Mouse (Mus musculus) right cerebral cortex, postnatal 14 days (tissue): Measurements from ENCODE around the gene Dnm3.

ENCODE experiments used
- DNase-seq: peaks from one replicate; pipeline ENCODE4 v3.0.0; 2022

Gene Dnm3

GRCm38 (mm10) chr1:162153118-162153517, 324.7 kb downstream of the Dnm3 start:
- no peak for DNase-seq

- no peak for DNase-seq
Measured at GRCm38 (mm10) chr1:162149730-162150129, 328.1 kb downstream of the Dnm3 start.

- DNase-seq = no peak
Measured at GRCm38 (mm10) chr1:162147554-162147953, 330.3 kb downstream of the Dnm3 start.

DNA sequence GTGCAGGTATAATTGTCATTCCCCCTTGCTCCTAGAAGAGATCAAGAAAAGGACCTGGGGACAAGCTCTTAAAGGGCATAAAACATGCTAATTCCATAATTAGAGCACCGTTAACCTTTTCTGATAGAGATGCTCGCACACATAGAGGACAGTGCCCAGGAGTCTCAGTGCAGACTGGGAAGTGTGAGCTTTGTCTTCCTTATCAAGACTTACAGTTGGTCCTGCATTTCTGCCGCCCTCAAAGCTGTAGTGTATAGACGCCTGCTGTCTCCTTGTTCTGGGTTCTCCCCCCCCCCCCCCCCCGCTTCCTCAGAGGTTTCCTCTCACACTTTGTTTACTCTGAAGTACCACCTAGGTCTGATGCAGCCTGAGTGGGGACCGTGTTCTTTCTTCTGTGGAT, 332.1 kb downstream of the Dnm3 start:
- DNase-seq = no peak

- DNase-seq = no peak
Measured at GRCm38 (mm10) chr1:162144992-162145391, 332.8 kb downstream of the Dnm3 start.

DNA sequence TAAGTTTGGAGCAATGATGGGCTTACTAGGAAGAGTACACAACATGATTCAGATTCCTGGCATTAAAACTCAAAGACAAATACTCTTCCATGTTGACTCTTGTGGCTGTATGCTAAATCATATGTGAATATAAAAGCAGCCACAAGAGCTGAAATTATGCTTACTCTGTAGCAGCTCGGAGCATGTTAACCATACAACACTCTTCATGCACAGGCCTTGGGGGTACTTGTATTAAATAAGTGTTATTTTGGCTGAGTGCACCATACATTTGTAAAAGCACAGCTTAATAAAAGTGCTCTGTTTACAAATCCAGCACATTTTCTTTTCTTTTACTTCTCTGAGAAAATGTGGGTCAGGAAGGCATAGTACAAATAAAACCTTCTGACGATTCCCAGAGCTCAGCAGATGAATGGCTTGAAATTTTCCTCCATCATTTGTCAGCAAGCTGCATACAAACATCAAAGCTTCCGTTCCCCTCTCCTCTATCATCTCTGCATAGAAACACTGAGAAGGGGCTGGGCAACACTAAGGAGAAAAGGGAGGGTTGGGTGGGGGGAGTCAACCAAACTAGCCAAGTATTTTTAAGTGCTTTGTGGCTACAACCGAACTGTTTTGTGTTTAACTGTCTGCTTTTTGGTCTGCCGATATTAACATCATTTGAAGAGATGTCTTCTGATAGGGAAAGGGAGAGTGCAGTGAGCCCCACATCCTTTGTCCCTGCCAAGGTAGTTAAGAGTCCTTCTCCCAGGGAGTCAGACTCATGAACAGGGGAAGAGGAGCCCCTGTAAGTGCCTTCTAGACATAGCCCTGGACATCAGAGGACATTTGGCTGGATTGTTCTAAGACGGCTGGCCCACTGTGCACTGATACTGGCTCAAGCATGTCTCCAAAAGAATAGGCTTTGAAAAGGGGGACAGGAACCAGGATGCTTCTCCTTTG, 333.6 kb downstream of the Dnm3 start:
- no peak for DNase-seq

- no peak for DNase-seq
Measured at GRCm38 (mm10) chr1:162142285-162142684, 335.5 kb downstream of the Dnm3 start.

GRCm38 (mm10) chr1:162136328-162136727, 341.5 kb downstream of the Dnm3 start:
- DNase-seq = no peak

DNA sequence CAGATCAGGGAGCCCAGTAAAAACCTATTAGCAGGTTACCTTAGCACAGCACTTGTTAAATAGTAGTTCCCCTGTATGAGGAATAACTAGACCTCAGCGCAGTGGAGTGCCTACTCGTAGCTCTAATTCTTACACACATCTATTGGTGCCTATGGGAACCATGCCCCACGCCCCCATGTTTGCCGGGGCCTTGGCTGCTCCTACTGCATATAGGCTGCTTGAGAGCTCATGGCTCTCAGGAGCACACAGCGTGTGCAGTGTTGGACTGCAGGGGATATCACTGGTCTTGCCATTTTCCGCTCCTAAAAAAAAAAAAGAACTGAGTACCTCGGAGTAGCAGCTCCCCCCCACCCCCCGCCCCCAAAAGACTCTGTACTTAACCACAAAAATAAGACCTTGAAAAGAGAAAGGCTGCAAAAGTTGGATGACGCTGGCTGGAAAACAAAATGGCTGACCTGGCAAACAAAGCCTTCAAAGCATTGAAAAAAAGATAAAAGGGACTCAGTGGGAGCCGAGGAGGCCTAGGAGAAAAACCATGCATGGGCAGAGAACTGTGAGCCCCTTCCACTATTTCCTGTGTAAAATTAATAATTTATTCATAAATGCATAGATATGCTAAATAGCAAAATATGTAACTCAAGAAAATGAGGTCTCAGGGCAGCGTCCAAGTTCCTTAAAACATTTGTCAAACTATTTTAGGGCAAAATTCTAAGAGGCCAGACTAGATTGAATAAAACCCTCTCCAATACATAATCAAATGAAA, 342.2 kb downstream of the Dnm3 start:
- DNase-seq = no peak

DNA sequence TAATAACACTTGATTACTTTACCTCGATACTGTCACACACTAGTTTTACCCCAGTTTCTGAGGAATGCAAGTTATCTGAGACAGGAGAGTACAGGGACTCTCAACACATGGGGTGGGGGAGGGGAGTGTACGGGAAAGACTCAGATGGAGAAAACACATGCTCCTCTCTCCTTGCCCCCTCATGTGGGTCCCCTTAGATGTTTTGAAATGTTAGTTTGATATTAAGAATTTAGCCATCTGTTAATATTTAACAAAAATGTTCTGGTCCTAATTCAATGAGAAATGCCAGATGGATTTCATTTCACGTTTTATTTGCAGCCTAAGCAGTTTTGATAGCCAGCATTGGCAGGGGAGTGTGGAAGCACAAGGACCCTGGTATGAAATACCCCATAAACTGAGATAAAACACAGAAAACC, 343.2 kb downstream of the Dnm3 start:
- DNase-seq = no peak

- DNase-seq = no peak
Measured at GRCm38 (mm10) chr1:162132908-162133641, 344.8 kb downstream of the Dnm3 start.

DNA sequence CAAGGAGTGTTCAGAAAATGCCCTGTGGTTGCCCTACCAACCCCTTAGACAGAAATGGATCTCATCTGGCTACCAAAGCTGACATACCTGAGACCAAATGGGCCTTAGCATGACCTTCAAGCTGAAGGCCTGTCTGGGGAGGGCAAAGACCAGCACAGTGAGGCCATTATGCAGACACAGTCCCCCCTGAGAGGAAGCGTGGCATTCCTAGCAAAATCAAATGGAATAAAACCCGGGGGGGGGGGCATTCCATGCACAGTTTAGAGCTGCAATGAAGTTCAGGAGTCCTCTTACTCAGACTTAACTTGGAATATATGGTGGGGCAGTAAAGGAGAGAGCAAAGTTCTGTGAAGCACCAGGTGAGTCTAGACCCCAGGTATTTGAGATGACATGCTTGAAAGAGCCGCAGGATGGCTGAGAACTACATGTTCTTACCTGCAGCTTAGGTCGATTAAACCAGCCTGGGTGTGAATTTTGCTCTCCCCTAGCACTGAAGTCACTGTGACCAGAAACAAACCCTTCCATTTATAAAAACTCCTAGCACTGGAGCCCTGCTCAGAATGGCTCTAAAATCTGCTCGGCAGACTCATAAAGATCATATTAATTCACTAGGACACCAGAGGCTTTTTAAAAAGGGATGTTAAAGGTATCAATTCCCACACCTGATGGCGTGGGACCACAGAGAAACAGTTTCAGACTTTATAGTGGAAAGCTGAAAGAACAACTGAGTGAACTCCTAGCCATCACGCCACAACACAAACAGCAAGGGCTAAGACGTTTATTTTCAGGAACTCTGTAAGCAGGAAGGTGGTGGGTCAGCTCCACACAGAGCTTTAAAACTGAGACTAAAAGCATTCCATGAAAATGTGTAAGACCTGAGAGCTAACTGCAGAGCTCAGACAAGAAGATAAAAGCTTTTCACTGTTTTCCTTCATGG, 350.7 kb downstream of the Dnm3 start:
- DNase-seq = no peak

DNA sequence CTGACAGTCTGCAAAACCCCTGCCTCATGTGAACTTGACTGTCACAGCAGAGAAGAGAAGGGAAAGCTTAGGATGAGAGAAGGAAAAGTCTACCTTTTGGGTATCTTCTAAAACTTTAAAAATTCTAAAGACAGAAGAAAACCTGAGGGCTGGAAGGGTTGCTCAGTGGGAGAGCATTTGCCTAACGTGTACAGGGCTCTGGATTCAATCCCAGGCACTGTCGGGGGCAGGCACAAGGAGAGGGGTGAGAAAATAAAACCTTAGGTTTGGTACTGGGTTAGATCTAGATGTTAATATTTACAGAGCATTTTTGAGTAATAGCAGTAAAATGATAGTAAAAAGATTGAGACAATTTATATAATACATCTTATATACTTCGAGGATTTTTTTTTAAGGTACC, 353.4 kb downstream of the Dnm3 start:
- no peak for DNase-seq

- no peak for DNase-seq
Measured at GRCm38 (mm10) chr1:162121441-162122200, 356.2 kb downstream of the Dnm3 start.

DNA sequence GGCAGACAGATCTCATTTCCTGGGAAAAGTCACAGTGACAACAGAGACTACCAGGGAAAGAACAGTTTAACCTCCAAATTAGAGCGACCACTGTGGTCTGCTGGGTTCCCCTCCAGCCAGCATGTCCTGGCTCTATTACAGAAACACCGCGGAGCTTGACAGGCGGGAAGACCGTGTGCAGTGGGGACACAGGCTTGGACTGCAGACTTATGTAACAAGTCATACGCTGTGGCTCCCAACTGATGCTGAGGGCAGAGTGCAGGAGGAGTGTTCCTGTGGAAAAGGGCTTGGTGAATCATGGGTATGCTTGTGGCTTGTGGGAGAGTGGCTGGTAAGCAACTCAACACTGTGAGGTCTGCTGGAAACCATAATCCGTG, 368.4 kb downstream of the Dnm3 start:
- DNase-seq = no peak

- DNase-seq = no peak
Measured at GRCm38 (mm10) chr1:162108726-162109436, 369.0 kb downstream of the Dnm3 start.

DNA sequence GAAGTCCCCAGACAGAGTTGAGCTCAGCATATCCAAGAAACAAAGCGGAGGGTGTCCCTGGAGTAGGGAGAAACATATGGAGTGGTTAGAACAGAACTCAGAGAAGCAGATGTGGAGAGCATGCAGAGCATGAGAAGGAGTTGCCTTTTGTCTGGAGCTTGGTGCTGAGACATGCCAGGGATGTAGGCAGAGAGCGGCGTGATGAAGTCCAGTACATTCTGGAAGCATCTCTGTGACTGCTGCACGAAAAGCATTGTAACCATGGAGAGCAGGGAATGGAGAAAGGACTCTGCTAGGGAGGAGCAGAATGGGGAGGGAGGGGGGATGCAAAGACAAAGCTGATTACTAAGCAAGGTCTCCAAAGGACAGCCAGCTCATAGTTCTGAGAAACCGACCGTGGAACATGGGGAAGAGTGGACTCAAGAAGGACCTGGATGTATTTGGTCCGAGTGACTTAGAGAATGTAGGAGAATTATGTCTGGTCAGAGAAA, 369.6 kb downstream of the Dnm3 start:
- no peak for DNase-seq

GRCm38 (mm10) chr1:162107011-162107606, 370.7 kb downstream of the Dnm3 start:
- no peak for DNase-seq

DNA sequence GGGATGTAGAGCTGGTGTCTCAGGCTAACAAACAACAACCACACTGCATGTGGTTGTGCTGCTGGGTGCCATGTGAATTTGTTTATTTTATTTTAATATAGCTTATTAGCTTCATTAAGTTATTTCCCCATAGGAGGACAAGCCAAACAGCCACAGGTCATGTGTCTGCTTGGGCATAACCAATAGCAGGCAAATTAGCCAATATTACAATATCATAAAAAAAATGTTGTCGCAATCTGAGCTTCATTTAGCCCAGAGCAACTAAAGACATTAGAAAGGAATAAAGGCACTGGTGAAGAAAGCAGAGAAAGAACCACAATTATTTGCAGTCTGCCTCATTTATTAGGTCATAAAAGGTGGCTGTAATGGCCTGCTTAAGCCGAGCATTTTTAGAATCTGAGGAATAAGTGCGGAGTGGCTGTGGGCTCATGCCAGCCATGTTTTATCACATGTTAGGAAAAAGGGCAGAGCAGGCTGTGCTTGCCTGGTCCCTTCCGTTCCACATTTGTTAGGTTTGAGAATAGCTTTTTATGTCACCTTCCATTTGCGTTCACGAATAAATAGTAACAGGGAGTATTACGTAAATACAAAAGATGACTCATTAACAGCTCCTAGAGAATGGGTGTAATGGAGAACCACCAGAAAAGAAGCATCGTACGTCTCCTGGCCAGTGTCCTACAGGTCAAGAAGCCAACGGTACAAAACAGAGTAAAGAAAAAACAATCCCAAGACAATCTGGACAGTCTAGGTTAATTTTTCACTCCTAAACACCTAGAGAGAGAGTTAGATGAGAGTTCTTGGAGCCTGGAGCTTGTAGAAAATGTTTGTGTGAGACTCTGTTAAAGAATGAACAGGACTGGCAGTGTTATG, 376.6 kb downstream of the Dnm3 start:
- no peak for DNase-seq
